Mouse (Mus musculus) ovary, postnatal 10 days (tissue): ENCODE results near the gene Jph2.

Source experiments
- DNase-seq: peaks from one replicate; pipeline ENCODE4 v3.0.0; 2022; ENCODE audit warnings: low spot score

Jph2 gene

DNA sequence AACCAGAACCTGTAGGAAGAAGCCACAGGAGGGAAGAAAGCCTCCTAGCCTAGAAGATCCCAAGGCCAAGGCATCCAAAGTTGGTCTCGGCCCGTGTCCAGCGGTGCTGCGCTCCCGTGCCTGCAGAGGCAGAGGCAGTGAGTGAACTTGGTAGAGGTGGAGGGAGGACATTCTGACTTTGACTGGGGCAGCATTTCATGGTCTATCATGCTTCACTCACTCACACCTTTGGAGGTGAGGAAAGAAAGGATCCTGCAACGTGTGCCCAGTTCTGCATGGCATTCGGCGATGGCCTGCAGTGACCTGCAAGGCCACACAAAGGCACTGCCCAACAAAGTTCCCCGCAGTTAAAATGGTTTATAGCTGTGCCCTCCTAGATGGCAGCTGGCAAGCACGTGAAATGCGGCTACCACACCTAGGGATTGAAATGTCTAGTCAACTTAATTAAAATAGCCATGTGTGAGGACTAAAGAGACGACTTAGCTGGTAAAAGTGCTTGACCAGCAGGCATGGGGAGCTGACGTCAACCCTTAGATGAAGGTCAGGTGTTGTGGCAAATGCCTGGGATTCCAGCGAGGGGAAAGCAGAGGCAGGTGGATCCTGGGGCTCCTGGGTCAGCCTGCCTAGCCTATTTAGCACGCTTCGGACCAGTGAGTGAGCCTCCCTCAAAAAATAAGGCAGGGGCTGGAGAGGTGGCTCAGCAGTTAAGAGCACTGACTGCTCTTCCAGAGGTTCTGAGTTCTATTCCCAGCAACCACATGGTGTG, 36.8 kb downstream of the Jph2 start:
- DNase-seq = no peak

DNA sequence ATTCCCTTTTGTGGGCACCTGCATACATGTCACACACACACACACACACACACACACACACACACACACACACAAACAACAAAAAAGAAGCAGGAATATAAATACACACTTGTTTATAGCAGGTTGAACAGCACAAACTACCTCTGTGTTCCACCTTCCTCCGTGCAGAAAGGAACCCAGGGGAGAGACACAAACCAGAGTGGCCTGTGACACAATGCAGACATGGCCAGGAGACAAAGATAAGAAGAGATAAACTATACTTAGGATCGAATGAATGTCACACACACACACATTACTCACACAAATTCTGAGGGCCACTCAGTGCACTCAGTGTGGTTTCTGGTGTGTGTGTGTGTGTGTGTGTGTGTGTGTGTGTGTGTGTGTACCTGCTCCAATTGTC, 38.5 kb downstream of the Jph2 start:
- no peak for DNase-seq

DNA sequence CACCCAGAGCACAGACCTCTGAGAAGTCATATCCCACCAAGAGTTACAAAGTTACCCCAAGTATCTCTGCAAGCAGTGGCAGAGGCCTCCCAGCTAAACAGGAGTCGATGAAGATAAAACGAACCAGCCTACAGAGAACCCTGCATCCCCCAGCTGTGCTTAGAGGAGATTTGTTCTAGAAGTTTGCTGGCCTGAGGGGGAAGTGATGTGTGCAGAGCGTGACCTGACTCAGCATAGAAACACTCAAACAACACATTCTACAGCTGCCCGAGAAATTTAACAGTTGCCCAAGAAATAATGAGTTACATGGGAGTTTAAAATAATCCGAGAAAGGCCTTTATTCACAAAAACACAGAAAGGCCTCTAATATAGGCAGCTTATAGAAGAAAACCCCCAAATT, 39.1 kb downstream of the Jph2 start:
- no peak for DNase-seq

GRCm38 (mm10) chr2:163356113-163356840, 41.5 kb downstream of the Jph2 start:
- DNase-seq = no peak

- DNase-seq = no peak
These were observed 42.1 kb downstream of the Jph2 start for GRCm38 (mm10) chr2:163355666-163356065.

GRCm38 (mm10) chr2:163353731-163354130, 44.1 kb downstream of the Jph2 start:
- no peak for DNase-seq

- DNase-seq = no peak
These were observed 47.4 kb downstream of the Jph2 start for GRCm38 (mm10) chr2:163350443-163350842.

DNA sequence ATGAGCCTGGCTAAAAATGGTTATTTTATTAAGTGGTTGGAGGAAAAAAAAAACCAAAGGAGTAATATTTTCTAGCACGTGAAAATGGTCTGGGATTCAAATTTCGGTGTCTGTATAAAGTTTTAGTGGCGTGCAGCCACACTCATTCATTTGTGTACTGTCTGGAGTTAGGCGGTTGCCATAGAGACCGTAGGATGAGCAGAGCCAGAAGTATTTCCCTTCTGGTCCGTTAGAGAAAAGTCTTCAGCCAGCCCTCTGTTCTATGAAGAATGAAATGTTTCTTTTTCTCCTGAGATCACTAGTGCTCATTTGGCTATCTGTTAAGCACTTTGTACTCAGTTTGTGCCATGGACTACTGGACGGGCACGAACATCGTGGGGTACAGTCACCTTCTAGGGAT, 48.4 kb downstream of the Jph2 start:
- DNase-seq = no peak

DNA sequence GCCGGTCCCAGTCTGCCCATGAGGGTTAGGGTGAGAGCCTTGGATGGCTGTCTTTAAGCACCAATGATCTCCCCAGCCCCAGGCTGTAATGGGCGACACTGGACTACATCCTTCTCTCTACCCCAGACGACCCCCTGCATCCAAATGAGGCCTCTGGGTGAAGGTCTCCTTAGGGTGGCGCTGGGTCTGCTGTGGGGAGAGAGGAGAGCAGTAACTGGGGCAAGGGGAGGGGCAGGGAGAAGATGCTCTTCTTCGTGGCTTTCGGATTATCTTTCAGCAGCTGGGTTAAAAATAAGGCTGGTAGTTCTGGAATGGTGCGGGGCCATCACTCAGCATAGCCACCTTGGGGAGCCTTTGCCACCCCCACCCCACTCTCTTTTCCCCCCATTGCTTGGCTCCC, 49.1 kb downstream of the Jph2 start:
- no peak for DNase-seq

DNA sequence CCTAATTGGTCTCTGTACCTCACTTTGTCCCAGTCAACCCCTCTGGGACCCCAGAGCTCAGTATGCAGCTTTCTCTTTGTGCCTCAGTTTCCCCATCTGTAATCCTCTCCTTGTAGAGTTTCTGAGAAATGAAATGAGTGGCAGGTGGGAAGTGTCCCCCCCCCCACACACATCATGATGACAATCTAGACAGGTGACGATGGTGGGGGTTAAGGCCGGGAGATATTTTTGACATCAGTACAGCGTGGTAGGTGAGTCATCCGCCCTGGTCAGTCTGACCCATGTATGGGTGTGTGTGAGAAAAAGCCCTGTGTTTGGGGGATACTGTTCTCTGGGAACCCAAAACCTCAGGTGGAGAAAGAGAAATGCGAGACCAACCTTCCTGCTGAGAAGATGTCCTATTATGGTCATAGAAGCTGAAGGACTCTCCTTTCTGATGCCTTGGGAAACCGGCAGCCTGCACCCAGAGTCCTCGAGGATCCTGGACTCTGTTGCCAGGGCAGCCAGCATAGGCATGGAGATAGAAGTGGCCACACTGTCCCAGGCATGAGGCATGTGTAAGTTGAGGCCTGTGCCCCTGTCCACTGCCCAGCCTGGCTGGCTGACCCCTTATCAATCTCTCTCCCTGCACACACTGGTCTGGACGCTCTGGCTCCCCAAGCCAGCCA, 50.1 kb downstream of the Jph2 start:
- no peak for DNase-seq

GRCm38 (mm10) chr2:163346497-163346896, 51.3 kb downstream of the Jph2 start:
- no peak for DNase-seq

GRCm38 (mm10) chr2:163344976-163345660, 52.7 kb downstream of the Jph2 start:
- no peak for DNase-seq

GRCm38 (mm10) chr2:163343671-163344070, 54.1 kb downstream of the Jph2 start:
- DNase-seq = no peak

DNA sequence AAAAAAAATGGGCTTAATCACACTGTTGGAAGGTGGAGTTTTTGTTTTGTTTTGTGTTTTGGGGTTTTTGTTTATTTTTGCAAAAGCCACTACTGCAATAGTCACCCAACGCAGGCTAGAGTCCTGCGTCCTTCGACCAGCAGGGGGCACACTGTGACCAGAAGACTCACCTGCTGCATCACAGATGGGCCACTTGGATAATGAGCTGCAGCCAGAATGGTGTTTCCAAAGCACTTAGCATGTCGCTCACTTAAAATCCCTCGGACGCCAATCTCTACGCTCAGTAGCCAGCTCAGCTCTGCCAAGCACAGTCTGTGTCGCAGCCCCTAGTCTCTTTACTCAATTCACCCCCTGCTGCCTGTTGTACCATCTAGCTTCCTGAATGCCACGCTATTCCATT, 57.5 kb downstream of the Jph2 start:
- DNase-seq = no peak

- DNase-seq = no peak
These were observed 65.3 kb downstream of the Jph2 start for GRCm38 (mm10) chr2:163332368-163333055.

- no peak for DNase-seq
These were observed 66.4 kb downstream of the Jph2 start for GRCm38 (mm10) chr2:163331423-163331822.

- DNase-seq = no peak
These were observed 67.1 kb downstream of the Jph2 start for GRCm38 (mm10) chr2:163330742-163331141.

DNA sequence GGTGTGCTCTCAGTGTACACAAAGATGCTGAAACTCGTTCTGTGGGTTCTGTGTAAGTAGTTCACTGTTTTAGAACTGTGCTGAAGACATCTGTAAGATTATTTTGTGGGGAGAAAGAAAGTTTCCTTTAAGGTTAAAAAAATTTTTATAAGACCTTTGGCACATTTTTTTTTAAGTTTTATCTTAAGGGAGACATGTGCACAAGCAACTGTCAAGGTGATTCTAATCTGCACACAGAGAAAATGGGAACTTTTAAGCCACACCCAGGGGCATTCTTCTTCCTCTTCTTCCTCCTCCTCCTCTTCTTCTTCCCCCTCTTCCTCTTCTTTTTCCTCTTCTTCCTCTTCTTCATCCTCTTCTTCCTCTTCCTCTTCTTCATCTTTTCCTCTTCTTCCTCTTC, 74.6 kb downstream of the Jph2 start:
- DNase-seq = no peak

GRCm38 (mm10) chr2:163318777-163319176, 79.0 kb downstream of the Jph2 start:
- DNase-seq = no peak

DNA sequence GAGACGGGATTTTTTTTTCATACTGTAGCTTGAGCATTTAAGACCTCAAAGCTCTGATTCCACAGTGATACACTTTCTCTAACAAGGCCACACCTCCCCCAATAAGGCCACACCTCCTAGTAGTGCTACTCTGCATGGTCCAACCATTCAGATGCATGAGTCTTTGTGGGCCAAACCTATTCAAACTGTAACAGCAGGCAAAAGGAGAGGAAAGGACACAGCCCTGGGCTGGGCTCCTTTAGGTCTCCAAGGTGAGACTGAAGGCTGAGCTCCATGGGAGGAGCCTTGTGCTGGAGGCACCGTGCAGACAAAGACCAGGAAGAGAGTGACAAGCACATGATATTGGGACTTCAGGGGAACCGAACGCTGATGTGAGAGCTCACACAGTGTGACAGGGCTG, 80.5 kb downstream of the Jph2 start:
- DNase-seq = no peak

GRCm38 (mm10) chr2:163310163-163310688, 87.6 kb downstream of the Jph2 start:
- no peak for DNase-seq

GRCm38 (mm10) chr2:163309376-163309775, 88.4 kb downstream of the Jph2 start:
- no peak for DNase-seq
